Mouse (Mus musculus) limb, embryonic 12.5 days (tissue): ENCODE measurements at regions not wholly inside any gene's neighbourhood (a gene's known extent, or its start where the extent isn't known, plus 50 kb on each side); places are given as distances from the start of the nearest gene placed in this dataset.

ENCODE experiments used
- ATAC-seq: fragments of 200-750 bp; cut with Nextera tagmentation; 2 replicates; pipeline ENCODE4 v1.8.0; 2017; ENCODE audit warnings: low read depth, moderate TSS enrichment; ENCODE audit not compliant: insufficient number of reproducible peaks, insufficient read depth, low FRiP score, low TSS enrichment
- H3K27ac ChIP-seq: fragments of 300-500 bp; sonication (generic); 2 replicates; pipeline ENCODE4 v1.5.1; 2016; ENCODE audit warnings: mild to moderate bottlenecking, moderate library complexity
- H3K27me3 ChIP-seq: fragments of 300-500 bp; sonication (generic); 2 replicates; pipeline ENCODE4 v1.6.1; 2016; ENCODE audit warnings: mild to moderate bottlenecking, moderate library complexity
- H3K36me3 ChIP-seq: fragments of 300-500 bp; sonication (generic); 2 replicates; pipeline ENCODE4 v1.6.1; 2016; ENCODE audit warnings: mild to moderate bottlenecking, moderate library complexity
- H3K4me1 ChIP-seq: fragments of 300-500 bp; sonication (generic); replicated peaks from 2 replicates; pipeline ENCODE4 v1.6.1; 2016
- H3K4me2 ChIP-seq: fragments of 300-500 bp; sonication (generic); 2 replicates; pipeline ENCODE4 v1.6.1; 2016; ENCODE audit warnings: mild to moderate bottlenecking, moderate library complexity
- H3K4me3 ChIP-seq: fragments of 300-500 bp; sonication (generic); replicated peaks from 2 replicates; pipeline ENCODE4 v1.5.1; 2016; ENCODE audit warnings: mild to moderate bottlenecking
- H3K9ac ChIP-seq: fragments of 300-500 bp; sonication (generic); replicated peaks from 2 replicates; pipeline ENCODE4 v1.6.1; 2016; ENCODE audit warnings: mild to moderate bottlenecking, moderate library complexity
- H3K9me3 ChIP-seq: fragments of 300-500 bp; sonication (generic); 2 replicates; pipeline ENCODE4 v1.6.1; 2016; ENCODE audit warnings: mild to moderate bottlenecking, moderate library complexity
- WGBS: fragments of 180-500 bp; shearing (Covaris S2); methylation state at CpG from one replicate; pipeline ENCODE4 v1.1.7; 2016; 5-methylcytosine and 5-hydroxymethylcytosine counted together

GRCm38 (mm10) chr17:79463074-79463694 is 108.3 kb upstream of the Cdc42ep3 start:
- H3K36me3 ChIP-seq = no peaks in the 10 kb centered on the region
- peaks cover 20% of the 10 kb centered on the region for H3K4me1 ChIP-seq
- H3K9me3 ChIP-seq = no peaks in the 10 kb centered on the region
- no peak overlapping the region for H3K27ac ChIP-seq
- H3K9ac ChIP-seq = no peak overlapping the region
- H3K4me3 ChIP-seq = no peak overlapping the region
- no peak overlapping the region for H3K4me2 ChIP-seq
- no peaks in the 10 kb centered on the region for H3K27me3 ChIP-seq
- ATAC-seq = no peak
- 92% methylated on average over 10 of the region's 10 CpGs for WGBS

- no peak overlapping the region for H3K27ac ChIP-seq
- no peak for ATAC-seq
- no peaks in the 10 kb centered on the region for H3K9me3 ChIP-seq
- no peak overlapping the region for H3K9ac ChIP-seq
- H3K4me3 ChIP-seq = no peak overlapping the region
- no peaks in the 10 kb centered on the region for H3K27me3 ChIP-seq
- peaks cover 4% of the 10 kb centered on the region; the same call in 1 of the 2 replicates for H3K4me1 ChIP-seq
- H3K4me2 ChIP-seq = no peak overlapping the region
- no peaks in the 10 kb centered on the region for H3K36me3 ChIP-seq
- WGBS = 92% methylated on average over 9 of the region's 9 CpGs
These were observed 110.8 kb upstream of the Cdc42ep3 start for GRCm38 (mm10) chr17:79465666-79466065.

- no peaks in the 10 kb centered on the region for H3K27me3 ChIP-seq
- H3K4me3 ChIP-seq = no peak overlapping the region
- no peak overlapping the region for H3K9ac ChIP-seq
- WGBS = 54% methylated on average over 2 of the region's 2 CpGs
- no peaks in the 10 kb centered on the region for H3K36me3 ChIP-seq
- peaks cover 11% of the 10 kb centered on the region for H3K4me1 ChIP-seq
- no peak for ATAC-seq
- no peak overlapping the region for H3K27ac ChIP-seq
- no peaks in the 10 kb centered on the region for H3K9me3 ChIP-seq
- no peak overlapping the region; the same call in 1 of the 2 replicates for H3K4me2 ChIP-seq
These were observed 116.7 kb upstream of the Cdc42ep3 start for GRCm38 (mm10) chr17:79471639-79472038.

- Histone ChIP-seq H3K9ac (no peak overlapping the region), H3K4me3 (no peak overlapping the region), H3K27ac (0 out of 2 replicates have a peak overlapping the region, but pooled peaks have one; percentile 37), H3K4me2 (peak overlapping the region; percentile 20; the same call in 1 of the 2 replicates), H3K36me3 (no peaks in the 10 kb centered on the region), H3K9me3 (no peaks in the 10 kb centered on the region), H3K4me1 (peaks cover 11% of the 10 kb centered on the region), H3K27me3 (no peaks in the 10 kb centered on the region)
- 34% methylated on average over 10 of the region's 10 CpGs for WGBS
- ATAC-seq = no peak
These were observed 117.5 kb upstream of the Cdc42ep3 start for GRCm38 (mm10) chr17:79472106-79472995.

- no peaks in the 10 kb centered on the region for H3K36me3 ChIP-seq
- WGBS = 82% methylated on average over 8 of the region's 8 CpGs
These were observed 121.8 kb upstream of the Cdc42ep3 start for GRCm38 (mm10) chr17:79476671-79477070.

GRCm38 (mm10) chr17:79481112-79481738 is 126.3 kb upstream of the Cdc42ep3 start:
- no peaks in the 10 kb centered on the region for H3K36me3 ChIP-seq
- ATAC-seq = no peak

More at GRCm38 (mm10) chr17:79476671-79477070, 121.8 kb upstream of the Cdc42ep3 start:
- Histone ChIP-seq H3K27me3 (no peaks in the 10 kb centered on the region), H3K27ac (no peak overlapping the region), H3K4me3 (no peak overlapping the region), H3K9me3 (peaks cover 3% of the 10 kb centered on the region; the same call in 1 of the 2 replicates), H3K4me2 (no peak overlapping the region), H3K4me1 (peaks cover 11% of the 10 kb centered on the region), H3K9ac (no peak overlapping the region)
- ATAC-seq = no peak

GRCm38 (mm10) chr17:79481936-79482335 is 127.0 kb upstream of the Cdc42ep3 start:
- Histone ChIP-seq H3K36me3 (no peaks in the 10 kb centered on the region), H3K4me2 (no peak overlapping the region), H3K9ac (no peak overlapping the region), H3K9me3 (peaks cover 3% of the 10 kb centered on the region; the same call in 1 of the 2 replicates), H3K4me1 (no peaks in the 10 kb centered on the region), H3K4me3 (no peak overlapping the region), H3K27ac (no peak overlapping the region), H3K27me3 (no peaks in the 10 kb centered on the region)
- 86% methylated on average over 4 of the region's 4 CpGs for WGBS
- no peak for ATAC-seq

More at GRCm38 (mm10) chr17:79481112-79481738, 126.3 kb upstream of the Cdc42ep3 start:
- Histone ChIP-seq H3K27me3 (no peaks in the 10 kb centered on the region), H3K4me2 (no peak overlapping the region), H3K4me1 (no peaks in the 10 kb centered on the region), H3K4me3 (no peak overlapping the region), H3K9me3 (peaks cover 3% of the 10 kb centered on the region; the same call in 1 of the 2 replicates), H3K27ac (no peak overlapping the region), H3K9ac (no peak overlapping the region)
- 85% methylated on average over 6 of the region's 6 CpGs for WGBS

GRCm38 (mm10) chr17:79485239-79485638 is 126.4 kb upstream of the Rmdn2 start:
- H3K4me1 ChIP-seq = no peaks in the 10 kb centered on the region
- 83% methylated on average over 5 of the region's 5 CpGs for WGBS
- no peak overlapping the region for H3K9ac ChIP-seq
- H3K27ac ChIP-seq = no peak overlapping the region
- H3K9me3 ChIP-seq = no peaks in the 10 kb centered on the region
- no peaks in the 10 kb centered on the region for H3K36me3 ChIP-seq
- no peaks in the 10 kb centered on the region for H3K27me3 ChIP-seq
- ATAC-seq = no peak
- no peak overlapping the region for H3K4me2 ChIP-seq
- no peak overlapping the region for H3K4me3 ChIP-seq

- Histone ChIP-seq H3K27me3 (no peaks in the 10 kb centered on the region), H3K4me1 (peaks cover 5% of the 10 kb centered on the region; the same call in 1 of the 2 replicates), H3K9me3 (no peaks in the 10 kb centered on the region), H3K36me3 (no peaks in the 10 kb centered on the region), H3K4me3 (no peak overlapping the region), H3K27ac (no peak overlapping the region), H3K4me2 (no peak overlapping the region), H3K9ac (no peak overlapping the region)
- ATAC-seq = no peak
- 79% methylated on average over 6 of the region's 6 CpGs for WGBS
These were observed 122.4 kb upstream of the Rmdn2 start for GRCm38 (mm10) chr17:79489306-79489705.

GRCm38 (mm10) chr17:79497629-79498028 is 114.0 kb upstream of the Rmdn2 start:
- Histone ChIP-seq H3K27ac (no peak overlapping the region), H3K9ac (no peak overlapping the region), H3K4me2 (no peak overlapping the region), H3K4me1 (peaks cover 21% of the 10 kb centered on the region), H3K4me3 (no peak overlapping the region), H3K27me3 (no peaks in the 10 kb centered on the region), H3K9me3 (peaks cover 8% of the 10 kb centered on the region), H3K36me3 (no peaks in the 10 kb centered on the region)
- 87% methylated on average over 4 of the region's 4 CpGs for WGBS
- no peak for ATAC-seq

GRCm38 (mm10) chr17:79498321-79498720 is 113.3 kb upstream of the Rmdn2 start:
- WGBS = 92% methylated on average over 9 of the region's 9 CpGs
- no peak overlapping the region for H3K27ac ChIP-seq

More at GRCm38 (mm10) chr17:79498321-79498720, 113.3 kb upstream of the Rmdn2 start:
- Histone ChIP-seq H3K9ac (no peak overlapping the region), H3K4me3 (no peak overlapping the region), H3K4me1 (peaks cover 21% of the 10 kb centered on the region), H3K27me3 (no peaks in the 10 kb centered on the region), H3K9me3 (peaks cover 8% of the 10 kb centered on the region), H3K36me3 (no peaks in the 10 kb centered on the region), H3K4me2 (no peak overlapping the region)
- ATAC-seq = no peak
